Comparison of ENCODE assay signal across 8 mouse cellular contexts in the genomic region with DNA sequence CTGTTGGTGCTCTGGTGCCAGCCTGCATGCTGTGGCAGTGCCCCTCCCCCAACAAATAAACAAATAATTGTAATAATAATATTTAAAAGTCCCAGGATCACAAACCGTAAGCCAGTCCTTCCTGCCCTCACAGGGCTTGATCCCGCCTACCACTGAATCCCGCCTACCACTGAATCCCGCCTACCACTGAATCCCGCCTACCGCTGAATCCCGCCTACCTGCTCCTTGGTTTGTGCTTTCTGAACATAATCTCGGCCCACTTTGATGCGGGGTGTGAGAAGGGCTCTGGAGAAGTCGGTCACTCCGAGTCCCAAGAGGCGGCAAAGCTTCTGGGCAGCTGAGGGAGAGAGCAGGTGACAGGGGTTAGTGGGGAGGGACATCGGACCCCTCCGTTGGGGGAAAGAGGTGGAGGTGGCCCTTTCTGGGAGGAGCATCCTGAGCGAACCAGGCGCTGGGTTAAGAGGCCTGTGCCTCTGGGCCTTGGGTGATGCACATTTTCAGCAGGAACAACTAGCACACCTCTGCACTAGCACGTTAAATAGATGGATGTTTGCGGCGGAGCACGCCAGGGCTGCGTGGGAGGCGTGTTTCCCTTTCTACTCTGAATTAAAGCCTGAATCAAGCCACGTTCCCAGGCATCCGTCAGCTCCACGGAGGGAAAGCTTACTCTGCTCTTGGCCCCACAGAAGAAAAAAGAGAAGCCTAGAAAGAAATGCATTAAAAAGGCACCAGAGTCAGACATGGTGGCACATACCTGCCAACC. TPM values are rescaled to one million over a fixed set of nuclear protein-coding genes. Genes with fewer than 3 reads are reported as not detected.
DNase-seq lines count a peak whose midpoint lies in the region; ATAC-seq lines count a peak whose summit lies in the region.

No protein-coding gene starts in this region.

- no peaks in the 10 kb centered on the region for H3K4me1 ChIP-seq in heart, embryonic 13.5 days

- no peak overlapping the region for H3K27ac ChIP-seq in heart, embryonic 13.5 days (replicated peaks)

- H3K9ac ChIP-seq in heart, embryonic 13.5 days, result no peak overlapping the region

- H3K9me3 ChIP-seq in heart, embryonic 13.5 days, result no peaks in the 10 kb centered on the region

- no peak for ATAC-seq in heart, embryonic 13.5 days (ENCODE audit: extremely low read depth, insufficient number of reproducible peaks, low FRiP score, low TSS enrichment)
- ATAC-seq in granulocyte monocyte progenitor cell, adult 5-6 weeks (replicated peaks; ENCODE audit: poor library complexity, severe bottlenecking), result peak; percentile 29
- peak; percentile 61; the same call in 1 of the 2 replicates for ATAC-seq in megakaryocyte progenitor cell, adult 5-6 weeks (replicated peaks; ENCODE audit: poor library complexity)

- DNase-seq in heart, postnatal 14 days, result no peak
- peak; percentile 63 for DNase-seq in ES-CJ7 (ENCODE audit: low read depth, low spot score)
- DNase-seq in cerebellum, postnatal 10 days, result no peak
- DNase-seq in spleen, postnatal 4 days (ENCODE audit: low spot score in 2 of 2), result no peak
- DNase-seq in embryo, embryonic 10 days (ENCODE audit: low spot score), result no peak

- H3K4me2 ChIP-seq in heart, embryonic 13.5 days, result peak overlapping the region; percentile 27

- WGBS in heart, embryonic 13.5 days, result 11% methylated on average over 25 of the region's 25 CpGs

- no peaks in the 10 kb centered on the region for H3K36me3 ChIP-seq in heart, embryonic 13.5 days

- H3K4me3 ChIP-seq in heart, embryonic 13.5 days, result no peak overlapping the region

- intact Hi-C loops in heart, postnatal 14 days (cut with DNase I), result no loop called here

- peaks cover 100% of the 10 kb centered on the region for H3K27me3 ChIP-seq in heart, embryonic 13.5 days (replicated peaks)

RNA-seq across cellular contexts. Expression of a gene that starts 29.6 kb away (rescaled TPM):
- polyA plus RNA-seq in heart, embryonic 13.5 days (2015; fragmentation: Nextera tagmentation; extraction: Ambion mirVana), result 0.59 and 0.99 TPM in 2 replicates
- 10 to 100 TPM; 55.0 to 72.4 TPM for total RNA-seq in heart, postnatal 14 days (2021)
- total RNA-seq in granulocyte monocyte progenitor cell, adult 5-6 weeks (2014; fragmentation: Nextera tagmentation), result not detected in 2 replicates
- total RNA-seq in granulocyte monocyte progenitor cell, adult 5-6 weeks (2017), result not detected in 2 replicates
- not detected in 2 replicates for total RNA-seq in megakaryocyte progenitor cell, adult 5-6 weeks (2015)
- not detected in 2 replicates for total RNA-seq in megakaryocyte progenitor cell, adult 5-6 weeks (2017)

RNA-seq across cellular contexts. Expression of a gene that starts 50.6 kb away (rescaled TPM):
- 0.05 and 0.17 TPM in 2 replicates for polyA plus RNA-seq in heart, embryonic 13.5 days (2015; fragmentation: Nextera tagmentation; extraction: Ambion mirVana)
- total RNA-seq in heart, postnatal 14 days (2021), result 1 to 10 TPM; 1.3 to 1.5 TPM
- total RNA-seq in granulocyte monocyte progenitor cell, adult 5-6 weeks (2014; fragmentation: Nextera tagmentation), result 0.36 and 0.92 TPM in 2 replicates
- total RNA-seq in granulocyte monocyte progenitor cell, adult 5-6 weeks (2017), result 0.05 TPM in 1 of 2 replicates, not detected in the other
- total RNA-seq in megakaryocyte progenitor cell, adult 5-6 weeks (2015), result 0.25 and 0.66 TPM in 2 replicates
- total RNA-seq in megakaryocyte progenitor cell, adult 5-6 weeks (2017), result 0.04 TPM in 1 of 2 replicates, not detected in the other

Comparison
In these comparisons a context has a peak if more than half of its experiments do, and no peak if none do; other contexts are left out.
1. RNA of a gene that starts 29.6 kb away (total RNA-seq): 55.0 to 72.4 TPM in heart, postnatal 14 days; not detected in megakaryocyte progenitor cell, adult 5-6 weeks and not detected in granulocyte monocyte progenitor cell, adult 5-6 weeks; every median in the first group is over 10 times any median in the second.